Mouse (Mus musculus): ENCODE measurements around the gene Ttc27.
A peak's percentile ranks its signal among the peaks of the same experiment; 100 is the strongest.

The Ttc27 gene

DNA sequence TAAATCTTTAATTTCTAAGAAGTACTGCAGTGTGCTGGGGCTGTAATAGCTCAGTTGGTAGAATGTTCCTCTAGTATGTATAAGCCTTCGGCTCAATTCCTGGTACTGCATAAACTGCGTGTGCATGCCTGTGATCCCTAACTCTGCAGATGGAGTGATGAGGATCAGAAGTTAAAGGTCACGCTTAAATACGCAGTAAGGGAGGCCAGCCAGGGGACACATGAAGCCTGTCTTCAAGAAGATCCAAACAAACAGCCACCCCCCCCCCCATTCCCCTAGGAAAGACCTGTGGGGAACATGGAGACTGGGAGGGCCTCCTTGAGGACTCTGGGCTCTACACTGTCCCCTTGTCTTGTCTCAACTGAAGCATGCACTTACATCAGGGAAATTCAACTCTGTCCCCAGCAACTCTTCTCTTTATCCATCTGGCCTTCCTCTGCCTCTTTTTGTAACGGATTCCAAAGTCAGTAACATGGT lies 36.1 kb downstream of the Ttc27 start:
- no peak for DNase-seq

- no peak for DNase-seq
These were observed 37.0 kb downstream of the Ttc27 start for GRCm38 (mm10) chr17:74754369-74755118.

- DNase-seq, result no peak
These were observed 51.9 kb downstream of the Ttc27 start for GRCm38 (mm10) chr17:74769390-74769811.

GRCm38 (mm10) chr17:74772364-74772763 lies 54.8 kb downstream of the Ttc27 start:
- no peak for DNase-seq

DNA sequence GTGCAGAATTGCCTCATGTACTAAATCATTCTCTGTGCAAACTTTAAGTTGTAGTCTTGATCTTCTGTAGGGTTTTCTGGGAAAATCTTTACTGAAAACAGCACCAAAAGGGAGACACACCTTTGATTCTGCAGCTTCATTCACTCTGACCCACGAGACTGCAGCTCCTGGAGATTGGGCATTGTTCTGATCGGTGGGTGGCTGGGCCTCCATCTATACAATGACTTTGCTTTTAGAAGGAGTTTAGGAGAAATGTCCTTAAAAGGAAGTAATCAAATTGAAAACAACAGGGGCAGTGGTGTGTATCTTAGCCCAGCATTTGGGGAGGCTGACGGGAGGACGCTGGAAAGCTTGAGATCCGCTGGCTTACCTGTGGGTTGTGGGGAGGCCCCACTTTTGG lies 56.0 kb downstream of the Ttc27 start:
- DNase-seq, result no peak

DNA sequence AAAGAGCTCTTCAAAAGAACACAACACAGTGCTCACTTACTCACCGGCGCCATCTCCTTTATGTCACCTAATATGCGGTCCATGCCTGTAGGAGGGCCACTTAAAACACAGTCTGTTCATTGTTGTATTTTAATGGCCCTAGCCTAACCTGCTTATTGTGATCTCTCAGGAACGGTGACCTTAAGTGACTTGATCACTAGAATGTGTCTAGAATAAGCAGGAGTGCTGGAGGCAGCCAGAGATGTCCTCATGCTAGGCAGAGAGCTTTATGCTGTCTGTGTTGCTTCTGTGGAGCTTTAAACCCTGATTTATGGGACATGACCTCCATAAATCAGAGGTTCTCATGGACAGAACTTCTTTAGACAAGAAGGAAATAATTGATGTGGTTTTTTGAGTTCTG lies 62.6 kb downstream of the Ttc27 start:
- no peak for DNase-seq

GRCm38 (mm10) chr17:74780627-74781026 lies 63.1 kb downstream of the Ttc27 start:
- DNase-seq, result no peak

DNA sequence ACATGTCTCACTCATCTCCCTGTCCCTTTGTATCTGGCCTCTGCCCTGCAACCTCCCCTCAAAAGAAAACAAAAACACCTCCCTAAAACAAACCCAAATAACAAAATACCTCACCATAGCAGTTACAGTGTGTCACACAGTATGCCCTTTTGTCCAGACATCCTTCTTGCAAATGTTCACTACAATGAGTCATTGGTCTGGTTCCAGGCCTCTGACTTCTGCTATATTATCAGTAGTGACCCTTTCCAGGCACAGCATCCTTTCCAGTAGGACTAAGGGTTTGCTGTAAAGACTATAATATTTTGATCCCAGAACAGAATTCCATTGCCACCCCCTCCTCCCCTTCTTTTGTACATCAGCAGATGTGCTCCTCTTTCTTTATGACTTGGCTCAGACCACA lies 64.4 kb downstream of the Ttc27 start:
- no peak for DNase-seq

- no peak for DNase-seq
These were observed 68.1 kb downstream of the Ttc27 start for GRCm38 (mm10) chr17:74785586-74785985.

GRCm38 (mm10) chr17:74786198-74786734 lies 68.7 kb downstream of the Ttc27 start:
- no peak for DNase-seq

DNA sequence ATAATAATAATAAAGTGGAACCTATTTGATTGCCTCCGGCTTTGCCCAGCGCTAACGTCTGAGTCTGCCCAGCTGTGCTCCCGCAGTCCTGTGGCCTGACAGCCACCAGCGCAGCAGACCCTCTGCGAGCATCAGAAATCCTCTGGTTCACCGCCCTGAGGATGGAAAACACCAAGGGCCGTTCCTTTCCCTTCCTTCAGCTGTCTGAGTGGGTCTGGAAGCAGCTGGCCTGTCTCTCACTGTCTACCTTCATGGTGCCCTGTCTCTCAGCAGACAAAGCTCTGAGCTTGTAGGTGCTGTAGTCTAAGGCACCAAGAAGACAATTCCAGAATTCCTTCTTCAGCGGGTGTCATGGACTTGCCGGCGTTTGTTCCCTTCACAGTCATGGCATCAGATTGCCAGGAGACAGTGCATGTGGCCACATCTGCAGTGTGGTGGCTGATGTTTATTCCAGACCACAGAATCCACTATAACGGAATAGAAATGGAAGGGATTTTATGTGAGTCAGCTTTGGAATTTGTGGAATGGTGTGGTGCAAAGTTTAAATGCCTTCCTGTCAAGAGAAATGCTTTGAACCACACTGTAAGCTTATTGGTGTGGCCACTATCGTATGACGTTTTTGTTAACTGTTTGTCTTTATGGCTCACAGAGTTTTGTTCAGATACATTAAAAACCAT lies 78.6 kb downstream of the Ttc27 start:
- DNase-seq, result no peak

GRCm38 (mm10) chr17:74799865-74800264 lies 82.3 kb downstream of the Ttc27 start:
- no peak for DNase-seq

DNA sequence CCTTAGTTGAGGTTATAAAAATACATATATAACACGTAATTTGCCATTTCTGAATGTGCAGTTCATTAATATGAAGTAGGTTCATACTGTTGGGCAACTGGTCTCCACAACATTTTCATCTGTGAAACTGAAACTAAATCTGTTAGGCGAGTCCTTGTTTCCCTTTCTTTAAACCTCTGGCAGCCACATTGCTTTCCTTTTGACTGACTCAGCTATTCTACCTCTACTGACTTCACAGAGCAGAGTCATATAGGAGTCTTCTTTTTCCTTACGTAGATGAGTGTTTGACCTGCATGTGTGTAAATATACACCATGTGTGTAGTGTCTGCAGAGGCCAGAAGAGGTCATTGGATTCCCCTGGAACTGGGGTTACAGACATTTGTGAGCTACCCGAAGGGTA lies 85.2 kb downstream of the Ttc27 start:
- no peak for DNase-seq

GRCm38 (mm10) chr17:74803835-74804234 lies 86.3 kb downstream of the Ttc27 start:
- DNase-seq, result no peak

DNA sequence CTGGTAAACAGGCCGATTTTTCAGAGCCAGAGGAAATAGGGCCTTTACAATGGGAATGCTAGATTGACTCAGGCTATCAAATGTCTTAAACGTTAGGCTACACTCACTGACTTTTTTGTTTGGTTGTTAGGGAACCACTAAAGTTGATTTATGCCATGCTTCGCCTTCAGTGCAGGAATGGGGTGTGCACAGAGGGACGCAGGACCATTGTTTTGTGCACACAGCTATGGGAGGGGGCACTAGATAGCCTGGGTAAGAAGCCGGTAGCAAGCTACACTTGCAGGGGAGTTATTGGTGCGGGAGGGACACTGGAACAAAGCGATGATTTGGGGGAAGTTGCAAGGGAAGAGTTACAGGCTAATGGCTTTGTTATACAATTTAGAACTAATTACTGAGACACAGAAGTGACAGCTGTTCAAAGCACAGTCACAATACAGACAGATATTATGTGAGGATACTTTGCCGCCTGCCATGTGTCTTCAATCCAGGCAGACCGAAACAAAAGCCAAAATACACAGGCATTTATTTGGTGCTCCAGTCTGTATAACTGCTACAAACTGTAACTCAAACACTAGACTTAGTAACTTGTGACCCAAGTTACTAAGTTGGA lies 86.9 kb downstream of the Ttc27 start:
- DNase-seq, result peak; percentile 46

- no peak for DNase-seq
These were observed 90.1 kb downstream of the Ttc27 start for GRCm38 (mm10) chr17:74807509-74808248.

DNA sequence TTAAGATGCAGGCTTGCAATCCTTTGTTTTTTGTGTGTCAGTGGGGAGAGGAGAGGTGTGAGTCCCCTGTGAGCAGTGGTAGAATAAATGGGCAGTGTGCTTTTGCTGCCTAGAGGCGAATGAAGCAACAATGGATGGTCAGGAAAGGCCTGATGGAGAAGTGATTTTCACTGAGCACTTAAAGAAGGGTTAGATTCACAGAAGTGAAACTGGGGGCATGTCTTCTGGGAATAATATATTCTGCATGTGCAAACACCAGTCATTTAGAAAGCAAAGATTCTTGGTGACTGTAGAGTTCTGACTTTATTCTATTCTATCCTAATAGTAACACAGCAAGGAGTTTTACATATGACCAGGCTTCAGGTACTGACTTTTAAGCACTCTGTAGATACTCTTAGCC lies 90.8 kb downstream of the Ttc27 start:
- DNase-seq, result no peak

DNA sequence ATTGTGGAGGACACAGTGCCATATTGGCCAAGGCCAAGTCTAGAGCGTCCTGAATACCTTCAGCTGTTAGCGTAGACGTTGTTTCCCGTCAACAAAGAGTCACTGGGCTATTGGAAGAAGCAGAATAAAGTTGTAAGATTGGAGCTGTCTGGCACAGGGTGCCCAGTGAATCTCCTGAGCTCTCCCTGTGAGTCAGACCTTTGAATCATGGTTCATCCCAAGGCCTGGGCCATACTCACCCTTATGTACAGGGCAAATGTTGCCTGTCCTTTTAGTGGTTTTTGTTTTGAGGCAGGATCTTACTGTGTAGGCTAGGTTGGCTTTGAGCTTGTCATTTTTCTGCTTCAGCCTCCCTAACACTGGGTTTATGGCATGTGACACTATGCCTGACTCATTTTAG lies 91.4 kb downstream of the Ttc27 start:
- DNase-seq, result no peak

- DNase-seq, result peak; percentile 72
These were observed 93.5 kb downstream of the Ttc27 start for GRCm38 (mm10) chr17:74810892-74811625.

- no peak for DNase-seq
These were observed 102.2 kb downstream of the Ttc27 start for GRCm38 (mm10) chr17:74819711-74820110.

DNA sequence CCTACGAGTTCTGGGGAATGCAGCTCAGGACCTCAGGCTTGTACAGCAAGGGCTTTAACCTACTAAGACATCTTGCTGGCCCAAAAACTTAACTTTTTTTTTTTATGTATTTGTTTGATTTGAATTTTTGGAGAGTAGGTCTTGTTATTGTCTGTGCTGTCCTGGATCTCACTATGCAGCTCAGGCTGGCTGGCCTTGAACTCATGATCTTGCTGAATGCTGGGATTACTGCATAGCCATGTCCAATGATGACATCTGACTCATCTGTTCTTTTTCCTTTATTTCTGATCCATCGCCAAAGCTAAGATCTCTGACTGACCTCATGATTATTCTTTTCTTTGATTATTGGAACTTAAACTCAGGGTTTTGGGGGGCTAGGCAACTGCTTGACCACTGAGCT lies 113.3 kb downstream of the Ttc27 start:
- no peak for DNase-seq

DNA sequence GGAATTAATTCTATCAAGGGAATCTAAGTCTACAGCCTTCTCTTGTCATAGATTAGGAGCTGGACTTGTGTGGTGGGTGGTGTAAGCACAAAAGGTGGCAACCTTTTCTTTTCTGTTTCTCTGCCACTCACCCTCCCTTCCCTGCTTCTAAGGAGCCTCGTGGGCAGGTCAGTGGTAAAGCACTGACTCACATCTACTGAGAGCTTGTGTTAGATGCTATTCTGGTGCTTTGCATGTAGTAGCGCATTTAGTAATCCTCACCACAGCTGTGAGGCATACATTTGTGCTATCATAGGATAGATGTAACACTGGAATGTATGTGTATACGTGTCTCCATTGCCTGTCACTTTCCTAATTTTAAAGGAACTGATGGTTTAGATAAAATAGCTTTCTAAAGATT lies 124.2 kb downstream of the Ttc27 start:
- DNase-seq, result no peak

Measured in embryo, embryonic 11 days (tissue).